Mouse (Mus musculus): ENCODE data around the gene Tet3. TPM values are rescaled to one million over a fixed set of nuclear protein-coding genes. Genes with fewer than 3 reads are reported as not detected.
A peak's percentile ranks its signal among the peaks of the same experiment; 100 is the strongest.

The Tet3 gene
- total RNA-seq, 2 experiments from 2014 or later = 105 to 114 TPM

- DNase-seq (ENCODE audit: extremely low spot score in 1 of 2, low spot score in 2 of 2) = peak; percentile 64 to 85
- intact Hi-C loops (cut with DNase I) = loop anchor here (5.0 kb wide), 1 partner anchor 59 kb away; no protein-coding TSS in a partner anchor
These were observed 15.2 kb downstream of the Tet3 start for GRCm38 (mm10) chr6:83443441-83444340.

- intact Hi-C loops (cut with DNase I) = loop anchor here (5.0 kb wide), 1 partner anchor 60 kb away; no protein-coding TSS in a partner anchor
- no peak for DNase-seq (ENCODE audit: extremely low spot score in 1 of 2, low spot score in 2 of 2)
These were observed 16.2 kb downstream of the Tet3 start for GRCm38 (mm10) chr6:83442639-83443038.

DNA sequence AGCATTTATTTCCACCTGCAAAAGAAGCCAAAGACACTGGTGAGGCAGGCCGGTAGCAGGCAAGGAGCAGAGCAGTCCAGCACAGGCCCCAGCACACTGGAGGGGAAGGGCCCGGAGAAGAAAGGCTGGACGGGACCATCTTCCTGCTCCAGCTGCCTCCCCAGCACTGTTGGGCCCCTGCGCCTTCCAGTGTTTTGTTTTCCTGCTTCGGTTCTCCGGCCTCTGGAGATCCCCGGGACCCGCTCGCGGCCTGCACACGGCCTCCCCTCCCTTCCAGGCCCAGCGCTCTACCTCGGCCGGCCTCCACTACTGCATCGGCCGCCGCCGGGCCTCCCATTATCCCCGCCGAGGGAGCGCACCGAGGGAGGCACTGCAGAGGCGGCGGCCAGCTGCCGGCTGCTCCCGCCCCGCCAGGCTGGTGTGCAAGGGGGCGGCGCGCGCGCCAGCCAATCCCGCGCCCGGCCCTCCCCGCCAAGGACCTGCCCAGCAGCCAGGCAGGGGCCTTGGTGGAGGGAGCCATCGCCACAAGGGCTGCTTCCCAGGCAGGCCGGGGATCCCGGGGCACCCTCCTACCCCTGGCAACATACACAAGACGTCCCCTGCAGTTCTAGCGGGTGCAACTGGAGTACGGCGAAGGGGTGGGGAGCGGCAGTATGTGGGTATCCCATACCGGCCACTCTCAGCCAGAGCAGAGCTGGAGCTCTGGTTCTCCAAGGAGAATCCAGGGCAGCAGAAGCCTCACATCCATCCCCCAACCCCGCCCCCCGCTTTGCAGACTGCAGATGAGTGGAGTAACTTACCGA, 17.4 kb downstream of the Tet3 start:
- peak; percentile 79 to 95 for DNase-seq (ENCODE audit: extremely low spot score in 1 of 2, low spot score in 2 of 2)
- intact Hi-C loops (cut with DNase I) = loop anchor here (5.0 kb wide), 1 partner anchor 61 kb away; no protein-coding TSS in a partner anchor

GRCm38 (mm10) chr6:83440510-83441258, 18.2 kb downstream of the Tet3 start:
- intact Hi-C loops (cut with DNase I) = loop anchor here (5.0 kb wide), 1 partner anchor 62 kb away; no protein-coding TSS in a partner anchor
- peak; percentile 77 to 91 for DNase-seq (ENCODE audit: extremely low spot score in 1 of 2, low spot score in 2 of 2)

- intact Hi-C loops (cut with DNase I) = loop anchor here (5.0 kb wide), 1 partner anchor 62 kb away; no protein-coding TSS in a partner anchor
These were observed 18.7 kb downstream of the Tet3 start for GRCm38 (mm10) chr6:83440197-83440509.

DNA sequence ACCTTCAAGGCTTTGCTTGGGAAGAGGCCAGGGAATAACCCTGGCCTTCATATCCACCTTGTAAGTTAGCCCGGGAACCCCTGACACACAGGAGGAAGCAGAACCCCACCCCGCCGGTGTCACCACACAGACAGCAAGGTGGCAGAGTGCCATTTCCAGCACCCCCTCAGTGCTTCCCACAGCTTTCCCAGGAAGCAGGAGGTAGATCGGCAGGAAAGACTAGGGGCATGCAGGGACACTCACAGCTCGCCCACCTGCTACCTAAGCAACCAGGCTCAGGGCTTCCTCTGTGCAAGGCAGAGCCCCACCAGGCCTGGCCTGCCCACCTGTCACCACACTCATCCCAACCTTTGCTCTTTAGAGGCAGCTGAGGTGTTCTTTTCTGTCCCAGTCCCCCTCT, 19.1 kb downstream of the Tet3 start:
- DNase-seq (ENCODE audit: extremely low spot score in 1 of 2, low spot score in 2 of 2) = peak in 1 of 2 experiments; percentile 73
- intact Hi-C loops (cut with DNase I) = loop anchor here (5.0 kb wide), 1 partner anchor 63 kb away; no protein-coding TSS in a partner anchor

More at GRCm38 (mm10) chr6:83440197-83440509, 18.7 kb downstream of the Tet3 start:
- no peak for DNase-seq (ENCODE audit: extremely low spot score in 1 of 2, low spot score in 2 of 2)

DNA sequence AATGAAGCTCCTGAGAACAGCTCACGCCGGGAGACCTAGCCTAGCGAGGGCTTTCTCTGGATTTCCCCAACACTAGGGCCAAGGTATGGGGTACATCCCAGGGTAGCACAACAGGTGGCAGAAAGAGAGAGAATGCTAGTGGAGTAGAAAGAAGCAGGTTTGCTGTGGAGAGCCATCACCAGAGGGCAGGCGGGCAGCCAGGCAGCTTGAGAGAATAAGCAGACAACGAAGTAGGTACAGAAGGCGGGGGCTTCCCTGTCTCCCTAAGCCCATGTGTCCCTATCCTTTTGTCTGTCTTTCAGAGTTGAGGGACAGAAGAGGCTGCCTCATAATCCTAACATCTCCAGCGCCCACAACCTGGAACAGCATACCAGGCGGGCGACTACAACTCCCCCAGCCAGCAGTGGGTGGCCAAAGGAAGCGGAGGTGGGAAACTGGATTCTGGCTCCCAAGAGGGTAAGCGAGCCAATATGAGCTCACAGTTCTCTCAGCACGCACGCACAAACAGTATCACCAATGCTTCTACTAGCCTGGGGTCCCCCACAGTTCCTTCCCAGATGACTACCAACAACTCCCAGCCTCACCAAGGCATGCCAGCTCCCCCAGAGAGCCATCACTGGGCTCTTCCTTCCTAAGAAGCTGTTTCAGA, 19.6 kb downstream of the Tet3 start:
- intact Hi-C loops (cut with DNase I) = no loop called here

DNA sequence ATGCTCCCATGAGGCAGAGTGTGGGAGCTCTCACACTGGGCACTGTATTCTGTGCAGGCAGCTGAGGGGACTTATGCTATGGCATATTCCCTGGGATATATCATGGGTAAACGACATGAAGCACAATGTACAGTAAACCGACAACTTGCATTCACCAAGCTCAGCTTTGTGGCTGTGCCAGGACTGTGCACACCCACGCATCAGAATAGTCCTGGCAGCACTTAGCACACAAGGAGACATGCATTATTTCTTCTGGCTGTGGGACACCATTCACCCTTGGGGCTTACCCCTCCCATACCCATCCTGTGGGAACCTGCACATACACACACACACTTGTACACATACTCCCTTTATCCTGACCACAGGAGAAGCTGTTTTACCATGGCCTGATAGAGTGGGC, 20.3 kb downstream of the Tet3 start:
- intact Hi-C loops (cut with DNase I) = no loop called here
- no peak for DNase-seq (ENCODE audit: extremely low spot score in 1 of 2, low spot score in 2 of 2)

More for the DNA sequence above, 19.6 kb downstream of the Tet3 start:
- no peak for DNase-seq (ENCODE audit: extremely low spot score in 1 of 2, low spot score in 2 of 2)

GRCm38 (mm10) chr6:83437802-83438201, 21.1 kb downstream of the Tet3 start:
- intact Hi-C loops (cut with DNase I) = no loop called here
- DNase-seq (ENCODE audit: extremely low spot score in 1 of 2, low spot score in 2 of 2) = no peak

GRCm38 (mm10) chr6:83437225-83437624, 21.7 kb downstream of the Tet3 start:
- intact Hi-C loops (cut with DNase I) = no loop called here
- no peak for DNase-seq (ENCODE audit: extremely low spot score in 1 of 2, low spot score in 2 of 2)

GRCm38 (mm10) chr6:83436547-83436946, 22.3 kb downstream of the Tet3 start:
- no peak for DNase-seq (ENCODE audit: extremely low spot score in 1 of 2, low spot score in 2 of 2)
- intact Hi-C loops (cut with DNase I) = no loop called here

DNA sequence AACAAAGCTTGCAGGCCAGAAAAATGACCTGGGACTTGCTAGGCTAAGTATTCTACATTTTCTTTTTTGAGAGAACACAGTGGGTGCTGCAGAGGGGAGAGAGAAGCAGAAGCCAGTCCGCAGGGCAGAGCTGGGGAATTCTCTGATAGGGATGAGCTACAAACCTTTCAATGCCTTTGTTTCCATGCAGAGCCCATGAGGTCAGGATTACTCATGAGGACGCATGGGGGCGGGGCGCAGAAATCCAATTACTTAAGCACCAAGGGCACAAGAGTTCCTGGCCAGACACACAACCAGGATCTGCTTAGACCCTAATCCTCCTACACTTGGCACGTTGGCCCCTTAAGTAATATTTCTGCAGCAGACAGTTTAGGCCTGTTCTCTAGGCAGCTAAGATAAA, 23.7 kb downstream of the Tet3 start:
- intact Hi-C loops (cut with DNase I) = no loop called here
- no peak for DNase-seq (ENCODE audit: extremely low spot score in 1 of 2, low spot score in 2 of 2)

DNA sequence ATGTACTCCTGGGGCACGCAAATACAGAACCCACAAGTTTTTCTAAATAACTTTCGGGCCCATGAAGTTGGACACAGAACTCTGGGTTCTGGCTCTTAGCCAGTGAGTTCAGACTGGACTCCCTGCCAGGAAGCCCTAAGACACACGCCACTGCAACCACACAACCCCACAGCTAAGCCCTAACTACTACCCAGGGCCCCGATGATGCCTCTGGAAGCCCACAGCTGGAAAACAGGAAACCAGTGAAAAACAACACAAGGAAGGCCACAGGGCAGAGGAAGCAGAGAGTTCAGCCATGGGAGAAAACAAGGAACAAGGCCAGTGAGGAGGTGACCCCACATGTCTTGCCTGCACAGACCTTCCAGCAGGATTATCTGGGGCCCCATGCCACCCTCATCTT, 25.3 kb downstream of the Tet3 start:
- intact Hi-C loops (cut with DNase I) = no loop called here
- no peak for DNase-seq (ENCODE audit: extremely low spot score in 1 of 2, low spot score in 2 of 2)

GRCm38 (mm10) chr6:83432966-83433365, 25.9 kb downstream of the Tet3 start:
- intact Hi-C loops (cut with DNase I) = no loop called here
- DNase-seq (ENCODE audit: extremely low spot score in 1 of 2, low spot score in 2 of 2) = no peak

GRCm38 (mm10) chr6:83427968-83428731, 30.7 kb downstream of the Tet3 start:
- DNase-seq (ENCODE audit: extremely low spot score in 1 of 2, low spot score in 2 of 2) = peak; percentile 48 to 79
- intact Hi-C loops (cut with DNase I) = no loop called here

- intact Hi-C loops (cut with DNase I) = no loop called here
- DNase-seq (ENCODE audit: extremely low spot score in 1 of 2, low spot score in 2 of 2) = no peak
These were observed 31.4 kb downstream of the Tet3 start for GRCm38 (mm10) chr6:83427512-83427911.

DNA sequence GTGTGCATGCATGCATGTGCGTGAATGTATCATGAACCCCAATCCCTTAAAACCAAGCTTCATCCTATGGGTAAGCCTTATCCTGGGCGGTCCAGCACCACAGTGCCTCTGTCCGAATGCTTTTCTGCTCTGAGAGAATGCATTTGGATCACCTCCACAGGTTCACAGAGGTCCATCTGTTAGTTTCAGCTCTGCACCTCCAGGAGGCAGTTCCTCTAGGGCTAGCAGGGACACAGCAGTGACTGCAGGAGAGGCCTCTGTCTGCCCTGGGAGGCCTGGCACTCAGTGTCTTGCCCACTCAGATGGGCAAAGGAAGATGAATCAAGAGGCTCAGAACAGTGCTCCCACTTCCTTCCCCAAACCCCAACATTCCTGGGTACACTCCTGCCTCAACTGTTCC, 32.3 kb downstream of the Tet3 start:
- no peak for DNase-seq (ENCODE audit: extremely low spot score in 1 of 2, low spot score in 2 of 2)
- intact Hi-C loops (cut with DNase I) = no loop called here

GRCm38 (mm10) chr6:83424053-83424404, 34.9 kb downstream of the Tet3 start:
- intact Hi-C loops (cut with DNase I) = no loop called here
- no peak for DNase-seq (ENCODE audit: extremely low spot score in 1 of 2, low spot score in 2 of 2)
